Mouse (Mus musculus) cerebellum, adult 2 months (tissue): ENCODE results near the gene Ccn5. TPM values are rescaled to one million over a fixed set of nuclear protein-coding genes. Genes with fewer than 3 reads are reported as not detected.
A peak's percentile ranks its signal among the peaks of the same experiment; 100 is the strongest.

ENCODE experiments used
- DNase-seq, 2 experiments: peaks; one replicate each; pipeline ENCODE4 v3.0.0; 2021
- H3K27ac ChIP-seq: fragments of 200-500 bp; 2 replicates; pipeline ENCODE4 v1.5.1; 2012; ENCODE audit warnings: low read length, control low read depth, inconsistent platforms; ENCODE audit not compliant: insufficient read depth
- H3K27me3 ChIP-seq: fragments of 200-500 bp; 2 replicates; pipeline ENCODE4 v1.6.1; 2012; ENCODE audit warnings: inconsistent platforms, mild to moderate bottlenecking, low read length, moderate library complexity; ENCODE audit not compliant: control insufficient read depth, insufficient read depth
- H3K4me1 ChIP-seq: fragments of 200-500 bp; 2 replicates; pipeline ENCODE4 v1.6.1; 2011; ENCODE audit warnings: low read length; ENCODE audit not compliant: control insufficient read depth, insufficient read depth
- H3K4me3 ChIP-seq: fragments of 200-500 bp; replicated peaks from 2 replicates; pipeline ENCODE3; 2011; ENCODE audit warnings: mild to moderate bottlenecking, low read depth, low read length, control low read depth; ENCODE audit not compliant: insufficient read depth
- CTCF ChIP-seq: fragments of 200-500 bp; IDR thresholded peaks from 2 replicates; pipeline ENCODE4 v1.5.1; 2011; ENCODE audit warnings: low read depth, mild to moderate bottlenecking, control low read depth, low read length, moderate library complexity, borderline replicate concordance; ENCODE audit not compliant: insufficient read depth
- POLR2A ChIP-seq: fragments of 200-500 bp; IDR thresholded peaks from 2 replicates; pipeline ENCODE4 v1.6.1; 2011; ENCODE audit warnings: low read length, control low read depth, borderline replicate concordance; ENCODE audit not compliant: insufficient read depth
- WGBS: fragments of 180-500 bp; shearing (Covaris S2); methylation state at CpG from one replicate; pipeline ENCODE4 v1.1.7; 2018; 5-methylcytosine and 5-hydroxymethylcytosine counted together
- polyA plus RNA-seq: library from polyadenylated mRNA; depleted of rRNA; stranded (reverse); fragments of >200 nt; gene quantifications from 2 replicates; pipeline ENCODE4 v1.2.3, GENCODE M21; 2012

Gene Ccn5
- polyA plus RNA-seq, 1 experiment, result 0.08 TPM

DNA sequence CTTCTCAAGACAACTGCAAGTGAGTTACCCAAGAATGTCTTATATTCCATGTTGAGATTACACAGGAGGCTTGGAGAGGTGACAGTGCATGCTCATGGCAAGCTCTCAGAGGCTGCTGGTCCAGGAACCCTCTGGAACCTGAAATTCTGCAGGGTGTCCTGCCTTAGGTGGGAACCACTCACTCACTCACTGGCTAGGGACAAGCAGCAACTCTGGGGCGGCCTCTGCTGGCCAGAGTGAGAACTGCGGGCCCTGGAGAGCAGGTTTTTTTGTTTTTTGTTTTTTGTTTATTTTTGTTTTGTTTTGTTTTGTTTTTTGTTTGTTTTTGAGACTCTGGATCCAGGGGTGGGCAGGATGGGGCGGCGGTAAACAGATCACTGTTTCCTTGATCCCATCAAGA, 2.6 kb downstream of the Ccn5 start:
- DNase-seq, result peak; percentile 29 to 63
- TF ChIP-seq POLR2A, result no peak
- TF ChIP-seq CTCF, result peak; percentile 81
- no peak overlapping the region for H3K4me3 ChIP-seq
- H3K27me3 ChIP-seq, result no peaks in the 10 kb centered on the region
- H3K4me1 ChIP-seq, result peaks cover 2% of the 10 kb centered on the region; the same call in 1 of the 2 replicates
- no peak overlapping the region for H3K27ac ChIP-seq
- 7% methylated on average over 4 of the region's 4 CpGs for WGBS

DNA sequence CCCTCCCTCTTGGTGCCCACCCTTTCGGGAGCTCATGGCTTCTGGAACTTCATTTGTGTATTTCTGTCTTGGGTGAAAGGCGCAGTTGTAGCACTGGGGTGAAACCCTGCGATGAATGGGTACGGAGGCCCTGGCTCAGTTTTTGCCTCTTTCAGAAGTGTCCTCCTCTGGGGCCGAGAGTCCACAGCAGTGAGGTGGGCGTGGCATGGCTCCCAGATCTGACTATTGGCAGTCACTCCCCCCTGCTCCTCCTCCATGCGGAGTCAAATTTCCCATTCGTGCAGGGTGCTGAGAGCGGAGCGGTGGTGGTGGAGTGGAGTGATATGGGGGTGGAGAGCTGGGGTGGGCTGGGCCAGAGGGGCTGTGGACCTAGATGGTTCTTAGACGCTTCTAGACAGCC, 3.1 kb downstream of the Ccn5 start:
- Histone ChIP-seq H3K27ac (no peak overlapping the region), H3K4me3 (no peak overlapping the region), H3K27me3 (no peaks in the 10 kb centered on the region), H3K4me1 (peaks cover 2% of the 10 kb centered on the region; the same call in 1 of the 2 replicates)
- 53% methylated on average over 11 of the region's 11 CpGs for WGBS
- no peak for TF ChIP-seq CTCF
- no peak for TF ChIP-seq POLR2A
- no peak for DNase-seq

DNA sequence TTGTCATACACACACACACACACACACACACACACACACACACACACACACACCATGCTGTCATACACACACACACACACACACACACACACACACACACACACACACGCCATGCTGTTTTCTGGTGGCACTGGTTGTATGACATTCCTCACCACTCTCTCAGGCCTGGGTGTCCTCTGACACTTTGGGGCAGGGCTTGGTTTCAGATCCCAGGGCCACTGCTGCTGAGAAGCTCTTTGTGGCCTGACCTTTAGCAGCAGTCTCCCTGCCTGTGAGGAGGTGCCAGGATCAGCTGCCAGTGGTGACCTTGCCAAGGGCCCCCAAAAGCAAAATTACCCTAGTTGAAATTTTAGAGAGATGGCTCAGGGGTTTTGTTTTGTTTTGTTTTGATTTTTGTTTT, 5.2 kb downstream of the Ccn5 start:
- DNase-seq, result no peak
- H3K4me1 ChIP-seq, result peaks cover under 1% of the 10 kb centered on the region; the same call in 1 of the 2 replicates
- TF ChIP-seq CTCF, result no peak
- TF ChIP-seq POLR2A, result no peak

DNA sequence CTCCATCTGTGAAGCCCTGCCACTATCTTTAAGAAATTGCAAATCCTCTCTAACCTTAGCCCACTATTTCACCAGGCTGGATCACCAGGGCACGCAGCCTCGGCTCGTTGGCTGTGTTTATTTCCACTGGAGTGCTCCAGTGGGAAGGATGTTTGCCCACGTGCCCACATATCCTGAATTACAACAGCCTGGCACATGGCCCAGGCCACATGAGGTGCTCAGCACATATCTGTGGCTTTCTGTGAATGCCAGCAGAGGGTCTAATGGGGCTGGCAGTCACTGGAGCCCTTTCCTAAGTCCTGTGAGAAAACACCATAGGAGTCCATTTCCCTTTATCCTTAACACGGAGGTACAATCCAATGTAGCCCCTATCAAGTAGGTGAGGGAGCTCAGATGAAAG, 5.8 kb downstream of the Ccn5 start:
- no peak for DNase-seq
- Histone ChIP-seq H3K27ac (no peak overlapping the region), H3K4me3 (no peak overlapping the region), H3K27me3 (no peaks in the 10 kb centered on the region), H3K4me1 (no peaks in the 10 kb centered on the region)
- TF ChIP-seq CTCF (no peak), POLR2A (no peak)
- 56% methylated on average over 5 of the region's 5 CpGs for WGBS

More for the DNA sequence above, 5.2 kb downstream of the Ccn5 start:
- H3K27me3 ChIP-seq, result no peaks in the 10 kb centered on the region
- H3K27ac ChIP-seq, result no peak overlapping the region
- no peak overlapping the region for H3K4me3 ChIP-seq
- 90% methylated on average over 1 of the region's 1 CpGs for WGBS

DNA sequence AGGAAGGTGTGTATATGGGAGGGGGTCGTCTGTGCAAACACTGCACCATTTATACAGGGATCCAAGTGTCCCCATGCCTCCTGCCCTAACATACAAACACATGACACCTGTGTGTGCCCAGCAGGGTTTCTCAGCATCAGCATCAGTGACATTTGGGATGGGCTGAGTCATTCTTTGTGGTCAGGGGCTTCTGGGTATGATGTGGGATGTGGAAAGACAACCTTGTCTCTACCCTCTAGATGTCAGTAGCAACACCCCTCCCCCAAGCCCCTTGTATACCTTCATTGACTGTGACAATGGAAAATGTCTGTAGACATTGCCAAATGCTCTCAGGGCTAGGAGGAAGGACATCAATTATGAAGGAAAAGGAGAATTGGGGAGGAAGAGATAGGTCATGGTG, 10.5 kb downstream of the Ccn5 start:
- no peak for DNase-seq
- Histone ChIP-seq H3K27ac (no peak overlapping the region), H3K27me3 (no peaks in the 10 kb centered on the region), H3K4me3 (no peak overlapping the region), H3K4me1 (no peaks in the 10 kb centered on the region)
- WGBS, result 45% methylated on average over 1 of the region's 1 CpGs
- no peak for TF ChIP-seq CTCF
- TF ChIP-seq POLR2A, result no peak

DNA sequence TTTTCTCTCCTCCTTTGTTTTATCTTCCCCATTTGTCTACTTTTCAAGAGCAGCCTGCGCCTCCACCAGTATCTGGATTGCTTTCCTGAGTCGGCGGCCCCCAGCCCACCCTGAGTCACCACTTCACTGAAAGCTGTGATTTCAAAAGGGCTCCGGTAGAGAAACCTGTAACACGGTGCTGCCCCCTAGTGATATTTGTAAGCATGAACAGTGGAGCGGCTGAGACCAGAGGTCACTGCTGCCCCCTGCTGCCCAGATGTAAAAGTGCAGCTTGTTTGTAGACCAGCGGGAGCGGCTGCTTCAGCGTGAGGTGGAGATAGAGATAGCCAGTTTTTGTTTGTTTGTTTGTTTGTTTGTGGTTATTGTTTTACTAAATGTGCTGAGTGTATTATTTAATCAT, 17.4 kb downstream of the Ccn5 start:
- Histone ChIP-seq H3K27me3 (no peaks in the 10 kb centered on the region), H3K4me3 (no peak overlapping the region), H3K4me1 (peaks cover 11% of the 10 kb centered on the region), H3K27ac (no peak overlapping the region)
- WGBS, result 21% methylated on average over 9 of the region's 9 CpGs
- no peak for TF ChIP-seq POLR2A
- TF ChIP-seq CTCF, result peak; percentile 97
- peak; percentile 82 to 86 for DNase-seq

DNA sequence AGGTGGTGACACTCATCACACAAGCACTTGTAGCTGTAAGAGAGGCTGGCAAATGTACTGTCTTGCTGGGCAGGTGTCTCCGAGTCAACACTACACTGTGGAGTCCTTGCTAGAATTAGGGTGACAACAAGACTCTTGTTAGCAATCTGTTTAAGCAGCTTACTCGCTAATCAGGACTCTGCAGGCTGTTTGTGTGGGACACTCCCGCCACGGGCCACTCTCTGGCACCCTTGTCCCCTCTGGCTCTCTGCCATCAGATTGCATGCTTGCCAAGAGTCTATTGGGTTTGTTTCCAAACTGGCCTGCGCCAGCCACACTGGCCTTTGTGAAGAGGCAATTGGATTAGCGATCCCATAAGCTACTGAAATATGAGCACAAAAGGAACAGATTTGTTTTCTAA, 18.9 kb downstream of the Ccn5 start:
- no peak overlapping the region for H3K27ac ChIP-seq
- peaks cover 11% of the 10 kb centered on the region for H3K4me1 ChIP-seq
- TF ChIP-seq CTCF, result no peak
- WGBS, result 5% methylated on average over 6 of the region's 6 CpGs
- peak; percentile 86 to 87 for DNase-seq
- H3K27me3 ChIP-seq, result no peaks in the 10 kb centered on the region
- no peak overlapping the region for H3K4me3 ChIP-seq

DNA sequence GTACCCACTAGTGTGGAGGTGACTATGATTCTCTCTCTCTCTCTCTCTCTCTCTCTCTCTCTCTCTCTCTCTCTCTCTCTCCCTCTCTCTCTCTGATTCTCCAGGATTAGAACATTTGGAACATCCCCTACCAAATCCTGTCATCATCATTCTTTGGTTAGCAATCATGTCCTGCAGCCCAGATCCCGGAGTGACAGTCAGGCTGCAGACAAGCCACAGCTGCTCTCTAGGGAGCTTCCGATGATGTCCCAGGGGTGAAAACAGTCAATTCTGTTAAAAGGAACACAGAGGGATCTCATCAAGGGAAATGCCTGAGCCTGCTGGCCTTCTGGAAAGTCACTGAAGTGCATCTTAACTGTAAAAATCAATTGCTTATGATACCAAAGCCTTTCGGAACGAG, 21.4 kb downstream of the Ccn5 start:
- Histone ChIP-seq H3K27me3 (no peaks in the 10 kb centered on the region), H3K4me1 (peaks cover 11% of the 10 kb centered on the region), H3K27ac (no peak overlapping the region), H3K4me3 (no peak overlapping the region)
- TF ChIP-seq POLR2A (no peak), CTCF (no peak)
- 81% methylated on average over 4 of the region's 4 CpGs for WGBS
- no peak for DNase-seq

DNA sequence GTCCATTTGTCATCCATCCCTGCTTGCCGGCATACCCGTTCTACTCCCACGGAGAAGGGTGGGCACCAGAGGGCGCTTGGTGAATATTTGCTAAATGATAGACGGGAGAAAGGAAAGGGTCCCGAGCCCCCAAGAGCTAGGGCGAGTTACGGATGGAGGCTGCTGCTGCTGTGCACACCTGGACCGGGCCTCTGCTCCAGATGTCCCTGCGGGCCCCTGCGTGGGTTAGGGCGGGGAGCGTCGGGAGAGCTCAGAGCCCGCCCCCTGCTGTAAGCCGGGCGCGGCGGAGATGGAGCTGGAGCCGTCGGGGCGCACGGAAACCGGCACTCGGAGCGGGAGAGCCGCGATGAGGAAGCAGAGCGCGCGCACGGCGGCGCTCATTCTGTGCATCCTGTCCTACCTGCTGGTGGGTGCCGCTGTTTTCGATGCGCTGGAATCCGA, 32.8 kb downstream of the Ccn5 start, which contains the start of gene Kcnk15:
Kcnk15 (plus strand) TSS at position 191 of the 441 bp plus-strand sequence.
- Histone ChIP-seq H3K4me3 (no peak within 1 kb of the TSS), H3K27ac (no peak within 1 kb of the TSS), H3K4me1 (no peaks in the 10 kb centered on the region), H3K27me3 (no peaks in the 10 kb centered on the region; the same call in 1 of the 2 replicates)
- TF ChIP-seq POLR2A (no peak), CTCF (peak; percentile 34; the same call in 1 of the 2 replicates)
- under 1% methylated on average over 38 of the region's 38 CpGs for WGBS
- no peak for DNase-seq
